22 mouse cellular contexts compared by ENCODE assay signal in genomic region chr16:91334190-91334893, GRCm38 (mm10). TPM values are rescaled to one million over a fixed set of nuclear protein-coding genes. Genes with fewer than 3 reads are reported as not detected.
DNase-seq lines count a peak whose midpoint lies in the region; ATAC-seq and TF ChIP-seq lines count a peak whose summit lies in the region.
"Had no signal": no experiment of that assay in that cellular context is flagged by ENCODE, and none has a peak within 500 bp of the region (broad histone marks: within the 10 kb centered on the region; RNA-seq: fewer than 3 reads in every experiment).

No protein-coding gene starts in this region.

- H3K27me3 ChIP-seq in hindbrain, embryonic 10.5 days (ENCODE audit: insufficient read depth, poor library complexity, severe bottlenecking): peaks cover 69% of the 10 kb centered on the region
- peaks cover 18% of the 10 kb centered on the region for H3K27me3 ChIP-seq in hindbrain, embryonic 14.5 days (ENCODE audit: control insufficient read depth, insufficient read depth, low read length)
- H3K27me3 ChIP-seq in limb, embryonic 15.5 days: peaks cover 11% of the 10 kb centered on the region
- H3K27me3 ChIP-seq: stomach, embryonic 15.5 days had no signal

- H3K36me3 ChIP-seq in hindbrain, embryonic 10.5 days: no peaks in the 10 kb centered on the region
- no peaks in the 10 kb centered on the region for H3K36me3 ChIP-seq in hindbrain, embryonic 14.5 days (replicated peaks; ENCODE audit: control insufficient read depth, insufficient read depth)
- no peaks in the 10 kb centered on the region for H3K36me3 ChIP-seq in limb, embryonic 15.5 days
- H3K36me3 ChIP-seq: embryonic facial prominence, embryonic 13.5 days; forebrain, embryonic 15.5 days; G1E; stomach, embryonic 15.5 days had no signal

- intact Hi-C loops in heart, postnatal 14 days (cut with DNase I): no loop called here
- intact Hi-C loops in left cerebral cortex, postnatal 14 days (cut with DNase I): no loop called here

- H3K9ac ChIP-seq in hindbrain, embryonic 14.5 days: no peak overlapping the region
- no peak overlapping the region for H3K9ac ChIP-seq in limb, embryonic 15.5 days
- H3K9ac ChIP-seq: embryonic facial prominence, embryonic 13.5 days; forebrain, embryonic 15.5 days; lung, embryonic 14.5 days; stomach, embryonic 15.5 days had no signal

- H3K4me3 ChIP-seq in hindbrain, embryonic 10.5 days: peak overlapping the region; percentile 9; the same call in 1 of the 2 replicates
- H3K4me3 ChIP-seq in hindbrain, embryonic 14.5 days (replicated peaks; ENCODE audit: low read length): no peak overlapping the region
- no peak overlapping the region for H3K4me3 ChIP-seq in limb, embryonic 15.5 days
- no peak overlapping the region for H3K4me3 ChIP-seq in layer of hippocampus, adult 2 months
- H3K4me3 ChIP-seq: embryonic facial prominence, embryonic 13.5 days; forebrain, embryonic 15.5 days; gastrocnemius, adult 2 months; heart, adult 2 months; stomach, embryonic 15.5 days had no signal

- DNase-seq in hindbrain, embryonic 10.5 days (ENCODE audit: low spot score): peak; percentile 78
- no peak for DNase-seq in hindbrain, embryonic 14.5 days (ENCODE audit: low spot score)
- peak; percentile 78 for DNase-seq in ES-CJ7 (ENCODE audit: low read depth, low spot score)
- DNase-seq in embryo, embryonic 9.5 days (ENCODE audit: extremely low spot score): peak; percentile 69
- no peak for DNase-seq in layer of hippocampus, adult 2 months (ENCODE audit: low spot score in 2 of 2)
- no peak for DNase-seq in heart, postnatal 14 days
- DNase-seq in left cerebral cortex, postnatal 14 days (ENCODE audit: low spot score in 2 of 2): no peak
- DNase-seq: adrenal gland, postnatal 36 days; gastrocnemius, adult 2 months; heart, adult 2 months; lung, embryonic 14.5 days had no signal

- H3K27ac ChIP-seq in hindbrain, embryonic 10.5 days: peak overlapping the region; percentile 77
- H3K27ac ChIP-seq in hindbrain, embryonic 14.5 days: no peak overlapping the region
- no peak overlapping the region for H3K27ac ChIP-seq in limb, embryonic 15.5 days
- no peak overlapping the region for H3K27ac ChIP-seq in layer of hippocampus, adult 2 months
- H3K27ac ChIP-seq: embryonic facial prominence, embryonic 13.5 days; forebrain, embryonic 15.5 days; gastrocnemius, adult 2 months; heart, adult 2 months; macrophage; stomach, embryonic 15.5 days had no signal

- no peak for ATAC-seq in hindbrain, embryonic 14.5 days (ENCODE audit: low FRiP score)
- 0 out of 2 replicates have a peak, but pooled peaks have one; percentile 6 for ATAC-seq in limb, embryonic 15.5 days (ENCODE audit: insufficient number of reproducible peaks, low FRiP score, low TSS enrichment, low read depth)
- ATAC-seq: forebrain, embryonic 15.5 days had no signal

- WGBS in hindbrain, embryonic 10.5 days: 15% methylated on average over 10 of the region's 10 CpGs
- WGBS in hindbrain, embryonic 14.5 days: 8% methylated on average over 10 of the region's 10 CpGs
- WGBS in limb, embryonic 15.5 days: 15% methylated on average over 10 of the region's 10 CpGs

- no peak overlapping the region for H3K4me2 ChIP-seq in hindbrain, embryonic 14.5 days (replicated peaks)
- H3K4me2 ChIP-seq in limb, embryonic 15.5 days: no peak overlapping the region
- H3K4me2 ChIP-seq: embryonic facial prominence, embryonic 13.5 days; forebrain, embryonic 15.5 days; lung, embryonic 14.5 days; stomach, embryonic 15.5 days had no signal

- no peak for TF ChIP-seq CTCF in layer of hippocampus, adult 2 months (conservative IDR thresholded peaks at IDR 0.05)

- no peaks in the 10 kb centered on the region for H3K9me3 ChIP-seq in hindbrain, embryonic 10.5 days
- no peaks in the 10 kb centered on the region for H3K9me3 ChIP-seq in hindbrain, embryonic 14.5 days (ENCODE audit: control insufficient read depth, low read length)
- no peaks in the 10 kb centered on the region for H3K9me3 ChIP-seq in limb, embryonic 15.5 days
- H3K9me3 ChIP-seq: embryonic facial prominence, embryonic 13.5 days; forebrain, embryonic 15.5 days; stomach, embryonic 15.5 days had no signal

- peaks cover 39% of the 10 kb centered on the region for H3K4me1 ChIP-seq in hindbrain, embryonic 10.5 days (replicated peaks)
- peaks cover 3% of the 10 kb centered on the region; the same call in 1 of the 2 replicates for H3K4me1 ChIP-seq in hindbrain, embryonic 14.5 days (replicated peaks; ENCODE audit: control insufficient read depth, insufficient read depth, low read length)
- H3K4me1 ChIP-seq in limb, embryonic 15.5 days: peaks cover 4% of the 10 kb centered on the region; the same call in 1 of the 2 replicates
- H3K4me1 ChIP-seq: embryonic facial prominence, embryonic 13.5 days; forebrain, embryonic 15.5 days; stomach, embryonic 15.5 days had no signal

RNA-seq across cellular contexts. Expression of gene Ifnar2, which starts 38.2 kb away (rescaled TPM):
- polyA plus RNA-seq in hindbrain, embryonic 10.5 days (2016; fragmentation: Nextera tagmentation; extraction: Ambion mirVana): 27.8 and 29.3 TPM in 2 replicates
- polyA plus RNA-seq in hindbrain, embryonic 14.5 days (2014; fragmentation: Nextera tagmentation; extraction: Ambion mirVana): 38.2 and 40.4 TPM in 2 replicates
- polyA plus RNA-seq in limb, embryonic 15.5 days (2015; fragmentation: Nextera tagmentation; extraction: Ambion mirVana): 59.4 and 70.0 TPM in 2 replicates
- 10 to 100 TPM; 19.8 to 25.5 TPM for total RNA-seq in layer of hippocampus, adult 2 months (2021)
- total RNA-seq in heart, postnatal 14 days (2021): 10 to 100 TPM; 32.9 to 33.2 TPM
- 10 to 100 TPM; 18.5 to 19.5 TPM for total RNA-seq in left cerebral cortex, postnatal 14 days (2021)

RNA-seq across cellular contexts. Expression of gene Gm21970, which starts 57.2 kb away (rescaled TPM):
- polyA plus RNA-seq in hindbrain, embryonic 10.5 days (2016; fragmentation: Nextera tagmentation; extraction: Ambion mirVana): not detected in 2 replicates
- polyA plus RNA-seq in hindbrain, embryonic 14.5 days (2014; fragmentation: Nextera tagmentation; extraction: Ambion mirVana): not detected in 2 replicates
- polyA plus RNA-seq in limb, embryonic 15.5 days (2015; fragmentation: Nextera tagmentation; extraction: Ambion mirVana): 0.66 TPM in 1 of 2 replicates, not detected in the other
- total RNA-seq in layer of hippocampus, adult 2 months (2021): not detected
- not detected for total RNA-seq in heart, postnatal 14 days (2021)
- total RNA-seq in left cerebral cortex, postnatal 14 days (2021): not detected
- total RNA-seq: adrenal gland, postnatal 36 days; heart, adult 2 months had no signal
- polyA plus RNA-seq: embryonic facial prominence, embryonic 13.5 days; forebrain, embryonic 15.5 days; G1E; heart, adult 2 months; heart, embryonic 16.5 days; kidney, embryonic 16.5 days; liver, adult 2 months; macrophage; neural tube, embryonic 14.5 days; stomach, embryonic 15.5 days; thymus, postnatal 0 days had no signal

Comparison
In these comparisons a context has a peak if more than half of its experiments do, and no peak if none do; other contexts are left out.
1. DNase-seq: peak in hindbrain, embryonic 10.5 days (single experiment), ES-CJ7 (single experiment) and embryo, embryonic 9.5 days (single experiment); none in hindbrain, embryonic 14.5 days (single experiment), layer of hippocampus, adult 2 months (0 of 2), heart, postnatal 14 days (0 of 2) and left cerebral cortex, postnatal 14 days (0 of 2).